Mouse (Mus musculus): ENCODE results near the gene Cadps2. TPM values are rescaled to one million over a fixed set of nuclear protein-coding genes. Genes with fewer than 3 reads are reported as not detected.

Cadps2 gene
- polyA plus RNA-seq, 1 experiment: 9.1 TPM

DNA sequence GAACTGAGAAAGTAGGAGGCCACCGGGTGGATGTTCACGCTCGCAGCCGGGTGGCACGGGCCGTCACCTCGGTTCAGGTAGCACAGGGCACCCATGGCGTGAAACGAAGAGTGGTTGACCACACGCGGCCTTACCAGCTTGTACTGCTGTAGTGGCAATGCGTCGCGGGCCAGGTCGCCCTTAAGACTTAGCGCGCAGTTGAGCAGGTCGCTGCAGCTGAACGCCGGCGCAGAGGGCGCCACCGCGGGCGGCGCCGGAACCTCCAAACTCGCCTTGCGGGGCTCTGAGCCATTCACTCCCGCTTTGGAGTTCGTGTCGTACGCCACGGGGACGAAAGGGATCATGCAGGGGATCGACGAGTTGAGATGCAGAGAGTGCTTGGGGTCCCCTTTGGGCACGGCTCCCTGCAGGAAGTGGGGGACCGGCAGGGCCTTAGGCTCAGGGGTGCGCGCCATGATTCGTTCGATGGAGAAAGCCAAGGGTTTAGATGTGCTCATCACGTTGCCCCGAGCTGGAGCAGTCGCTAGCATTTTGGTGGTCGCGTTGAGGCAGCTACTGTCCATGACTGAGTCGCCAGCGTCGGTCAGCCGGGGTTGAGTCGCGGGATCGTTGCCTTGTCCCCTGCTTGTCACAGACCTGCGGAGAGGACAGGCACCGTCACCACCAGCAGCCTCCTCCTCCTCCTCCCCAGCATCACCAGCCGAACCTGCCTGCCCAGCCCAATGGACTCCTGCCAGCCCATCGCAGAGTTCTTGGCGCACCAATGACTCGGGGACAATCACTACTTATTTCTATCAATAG, 591.5 kb downstream of the Cadps2 start:
- TF ChIP-seq POLR2A (IDR thresholded peaks at IDR 0.05; ENCODE audit: borderline replicate concordance, extremely low read depth, low read depth, low read length): no peak
- no peak for TF ChIP-seq CTCF (IDR thresholded peaks at IDR 0.05; ENCODE audit: insufficient read depth, low read length)
- Histone ChIP-seq H3K4me3 (replicated peaks; ENCODE audit: extremely low read depth, low read depth, low read length) (no peak overlapping the region), H3K4me1 (ENCODE audit: control insufficient read depth, insufficient read depth, low read length) (no peaks in the 10 kb centered on the region)
- no peak for DNase-seq
- 3% methylated on average over 61 of the region's 61 CpGs for WGBS

DNA sequence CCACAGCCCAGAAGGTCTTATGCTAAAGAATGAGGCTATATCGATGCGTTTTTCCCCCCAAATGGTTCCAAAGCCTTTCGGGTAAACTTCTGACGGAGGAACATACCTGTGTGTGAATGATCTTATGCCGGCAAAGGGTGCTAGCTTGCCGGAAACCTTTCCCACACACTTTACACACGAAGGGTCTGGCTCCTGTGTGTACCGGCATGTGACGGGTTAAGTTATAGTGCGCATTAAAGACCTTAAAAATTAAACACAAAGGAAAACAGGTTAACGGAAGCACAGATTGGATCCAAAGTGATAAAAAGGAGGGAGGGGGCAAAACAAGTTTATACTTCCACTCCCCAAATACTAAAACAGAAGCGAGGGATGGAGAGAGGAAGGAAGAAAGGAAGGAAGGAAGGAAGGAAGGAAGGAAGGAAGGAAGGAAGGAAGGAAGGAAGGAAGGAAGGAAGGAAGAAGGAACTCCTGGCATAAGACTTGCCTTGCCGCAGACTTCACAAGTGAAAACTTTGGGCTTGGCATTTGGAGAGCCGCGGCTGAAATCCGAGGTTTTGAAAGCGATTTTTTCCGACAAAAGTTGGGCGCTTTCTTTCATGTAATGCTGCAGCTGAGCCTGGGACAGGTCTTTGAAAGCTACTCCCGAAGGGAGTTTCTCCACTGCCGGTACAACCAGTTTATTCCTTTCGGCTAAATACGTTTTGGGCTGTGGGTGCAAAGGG, 592.3 kb downstream of the Cadps2 start:
- Histone ChIP-seq H3K4me3 (replicated peaks; ENCODE audit: extremely low read depth, low read depth, low read length) (no peak overlapping the region), H3K4me1 (ENCODE audit: control insufficient read depth, insufficient read depth, low read length) (no peaks in the 10 kb centered on the region)
- DNase-seq: no peak
- 3% methylated on average over 23 of the region's 23 CpGs for WGBS
- TF ChIP-seq CTCF (IDR thresholded peaks at IDR 0.05; ENCODE audit: insufficient read depth, low read length) (no peak), POLR2A (IDR thresholded peaks at IDR 0.05; ENCODE audit: borderline replicate concordance, extremely low read depth, low read depth, low read length) (no peak)

DNA sequence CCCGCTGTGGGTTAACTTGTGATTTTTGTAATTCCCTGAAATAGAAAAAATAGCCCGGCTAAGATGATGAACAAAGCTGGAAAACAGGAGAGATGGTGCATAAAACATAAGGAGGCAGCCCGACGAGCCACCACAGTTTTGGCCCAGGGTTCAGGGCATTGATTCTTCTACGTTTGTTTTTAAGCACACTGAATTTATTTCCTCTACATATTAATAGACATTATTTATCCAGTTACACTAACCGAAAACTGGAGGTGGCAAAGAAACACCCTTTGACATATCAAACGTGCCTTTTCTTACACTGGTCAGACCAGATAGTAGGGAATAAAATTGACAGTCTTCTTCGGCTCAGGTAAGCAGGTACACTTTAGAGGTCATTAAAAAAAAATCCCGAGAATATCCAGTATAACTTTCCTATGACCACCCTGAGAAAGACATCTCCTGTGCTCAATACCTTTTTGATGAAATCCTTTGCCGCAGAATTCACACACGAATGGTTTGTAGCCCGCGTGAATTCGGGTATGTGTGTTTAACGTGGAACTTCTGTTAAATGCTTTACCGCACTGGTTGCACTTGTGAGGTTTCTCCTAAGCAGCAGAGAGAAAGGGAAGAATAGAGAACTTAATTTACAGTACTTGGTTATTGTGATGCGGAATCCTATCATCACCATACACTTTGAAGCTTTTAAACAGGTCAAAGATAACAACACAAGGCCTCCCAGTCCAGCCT, 593.0 kb downstream of the Cadps2 start:
- DNase-seq: no peak
- no peak overlapping the region for H3K4me3 ChIP-seq (replicated peaks; ENCODE audit: extremely low read depth, low read depth, low read length)
- H3K4me1 ChIP-seq (ENCODE audit: control insufficient read depth, insufficient read depth, low read length): no peaks in the 10 kb centered on the region
- no peak for TF ChIP-seq POLR2A (IDR thresholded peaks at IDR 0.05; ENCODE audit: borderline replicate concordance, extremely low read depth, low read depth, low read length)
- no peak for TF ChIP-seq CTCF (IDR thresholded peaks at IDR 0.05; ENCODE audit: insufficient read depth, low read length)
- WGBS: 8% methylated on average over 17 of the region's 17 CpGs

DNA sequence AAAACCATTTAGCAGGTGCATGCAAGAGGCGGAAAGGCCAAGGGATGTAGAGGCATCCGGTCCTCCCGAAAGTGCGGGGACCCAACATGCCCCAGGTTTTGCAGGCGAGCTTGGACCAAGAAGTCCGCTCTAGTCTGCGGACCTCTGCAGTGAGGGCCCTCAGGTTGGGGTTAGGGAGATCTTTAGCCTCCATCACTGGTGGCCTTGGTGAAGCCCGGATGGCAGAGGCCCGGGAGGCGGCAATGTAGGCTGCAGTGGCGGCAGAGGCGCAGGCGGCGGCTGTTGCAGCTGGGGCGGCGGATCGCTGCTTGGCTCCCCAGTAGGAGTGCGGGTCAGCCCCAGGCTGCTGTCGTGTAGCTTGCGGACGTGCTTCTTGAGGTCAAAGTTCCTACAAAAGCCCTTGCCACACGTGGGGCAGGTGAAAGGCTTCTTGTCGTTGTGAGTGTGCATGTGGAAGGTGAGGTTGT, 593.6 kb downstream of the Cadps2 start:
- WGBS: 7% methylated on average over 23 of the region's 23 CpGs
- no peak for TF ChIP-seq POLR2A (IDR thresholded peaks at IDR 0.05; ENCODE audit: borderline replicate concordance, extremely low read depth, low read depth, low read length)
- TF ChIP-seq CTCF (IDR thresholded peaks at IDR 0.05; ENCODE audit: insufficient read depth, low read length): no peak
- no peak overlapping the region for H3K4me3 ChIP-seq (replicated peaks; ENCODE audit: extremely low read depth, low read depth, low read length)
- H3K4me1 ChIP-seq (ENCODE audit: control insufficient read depth, insufficient read depth, low read length): no peaks in the 10 kb centered on the region
- DNase-seq: no peak

DNA sequence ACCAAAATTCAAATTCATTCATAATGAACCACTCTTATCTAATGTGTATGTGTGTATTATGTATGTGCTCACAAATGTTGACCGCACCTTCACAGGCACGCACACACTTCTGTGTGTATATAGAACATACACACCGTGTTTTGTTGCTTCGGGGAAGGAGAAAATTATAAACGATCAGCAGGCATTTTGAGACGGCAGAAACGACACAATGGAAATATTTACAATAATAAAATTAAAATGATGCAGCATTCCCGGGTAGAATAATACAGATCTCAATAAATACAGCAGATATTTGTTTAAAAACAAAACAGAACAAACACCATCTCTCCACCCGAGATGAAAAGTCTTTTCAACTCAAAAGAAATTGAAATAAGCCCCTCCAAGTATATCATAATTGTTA, 594.1 kb downstream of the Cadps2 start:
- Histone ChIP-seq H3K4me1 (ENCODE audit: control insufficient read depth, insufficient read depth, low read length) (no peaks in the 10 kb centered on the region), H3K4me3 (replicated peaks; ENCODE audit: extremely low read depth, low read depth, low read length) (no peak overlapping the region)
- TF ChIP-seq CTCF (IDR thresholded peaks at IDR 0.05; ENCODE audit: insufficient read depth, low read length) (no peak), POLR2A (IDR thresholded peaks at IDR 0.05; ENCODE audit: borderline replicate concordance, extremely low read depth, low read depth, low read length) (no peak)
- DNase-seq: no peak
- 26% methylated on average over 9 of the region's 9 CpGs for WGBS

DNA sequence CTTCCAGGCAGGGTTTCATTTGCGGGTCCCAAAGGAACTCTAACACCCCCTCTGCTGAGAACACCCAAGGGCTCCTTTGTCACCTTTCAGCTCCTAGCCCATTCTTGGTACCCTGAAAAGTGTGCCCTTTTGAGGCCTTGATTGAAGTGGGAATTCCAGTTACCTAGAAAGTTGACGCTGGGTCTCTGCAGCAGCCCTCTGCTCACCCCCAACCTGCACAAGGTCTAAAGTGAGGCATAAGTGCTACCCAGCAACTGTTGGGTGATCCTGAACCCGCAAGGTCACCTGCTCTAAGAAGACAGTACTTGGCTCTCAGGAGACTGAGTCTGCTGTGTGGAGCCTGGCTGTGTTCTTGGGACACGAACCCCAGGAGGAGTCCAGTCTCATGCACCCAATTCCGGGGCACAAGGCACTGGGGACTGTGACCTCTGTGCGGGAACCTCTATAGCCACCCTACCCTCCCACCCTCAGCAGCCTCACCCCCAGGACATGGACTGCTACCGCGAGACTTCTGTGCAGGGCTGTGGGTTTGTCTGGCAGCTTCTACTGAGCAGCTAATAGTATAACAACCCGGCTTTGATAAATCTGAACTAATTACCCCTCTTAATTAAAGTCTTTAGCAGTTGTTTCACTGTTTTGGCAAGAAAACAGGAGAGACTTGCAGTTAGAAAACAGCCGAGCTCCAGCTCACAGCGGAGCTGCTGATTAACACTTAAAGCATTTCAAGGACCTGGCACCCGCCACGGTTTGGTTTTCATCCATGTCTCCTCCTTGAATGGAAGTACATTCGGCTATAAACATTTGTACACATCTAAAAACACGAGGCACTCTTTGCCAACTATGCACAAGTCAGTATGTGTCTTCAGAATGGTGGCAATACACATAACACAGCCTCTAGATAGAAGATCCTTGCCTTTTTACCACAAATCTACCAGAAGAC, 595.1 kb downstream of the Cadps2 start:
- no peak for TF ChIP-seq CTCF (IDR thresholded peaks at IDR 0.05; ENCODE audit: insufficient read depth, low read length)
- no peak for TF ChIP-seq POLR2A (IDR thresholded peaks at IDR 0.05; ENCODE audit: borderline replicate concordance, extremely low read depth, low read depth, low read length)
- no peak for DNase-seq

More for the DNA sequence above, 595.1 kb downstream of the Cadps2 start:
- 5% methylated on average over 15 of the region's 15 CpGs for whole genome bisulfite sequencing
- Histone ChIP-seq H3K4me1 (ENCODE audit: control insufficient read depth, insufficient read depth, low read length) (no peaks in the 10 kb centered on the region), H3K4me3 (replicated peaks; ENCODE audit: extremely low read depth, low read depth, low read length) (no peak overlapping the region)

Other genes with a start within 250 kb of the Cadps2 start
- gene Rnf133, start 189.1 kb downstream of the Cadps2 start, polyA plus RNA-seq (2012; rRNA removed): not detected in 2 replicates
- not detected in 2 replicates for gene Rnf148, start 184.3 kb downstream of the Cadps2 start, polyA plus RNA-seq (2012; rRNA removed)
- gene Tas2r118, start 130.6 kb upstream of the Cadps2 start, polyA plus RNA-seq (2012; rRNA removed): not detected in 2 replicates